Mouse (Mus musculus) thymus, postnatal 10 days (tissue): ENCODE measurements at regions not wholly inside any gene's neighbourhood (a gene's known extent, or its start where the extent isn't known, plus 50 kb on each side); places are given as distances from the start of the nearest gene placed in this dataset.
A peak's percentile ranks its signal among the peaks of the same experiment; 100 is the strongest.

Experiments used
- DNase-seq, 2 experiments: peaks; one replicate each; pipeline ENCODE4 v3.0.0; 2021; ENCODE audit warnings: low spot score in 2 of 2

DNA sequence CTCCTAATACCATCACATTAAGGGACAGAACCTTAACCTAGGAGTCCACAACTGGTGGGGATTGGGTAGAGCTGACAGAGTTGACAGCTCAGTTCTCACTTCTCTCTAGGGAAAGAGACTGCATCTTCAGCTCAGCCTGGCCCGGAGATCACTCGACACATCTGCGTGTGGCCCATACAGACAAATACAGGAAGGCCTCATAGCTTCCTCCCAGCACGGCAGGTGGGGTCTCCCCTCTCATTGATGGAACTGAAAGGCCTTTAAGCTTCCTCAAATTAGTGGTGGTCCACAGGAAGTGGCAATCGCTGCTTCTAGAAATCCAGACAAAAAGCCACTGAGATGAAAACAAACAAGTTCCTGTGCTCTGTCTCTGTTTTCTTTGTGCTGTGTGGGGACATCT, 83.4 kb upstream of the Cxcr4 start:
- peak in 1 of 2 experiments; percentile 11 for DNase-seq

GRCm38 (mm10) chr1:128672306-128672705, 80.2 kb upstream of the Cxcr4 start:
- no peak for DNase-seq

GRCm38 (mm10) chr1:128671495-128671894, 79.4 kb upstream of the Cxcr4 start:
- no peak for DNase-seq

- no peak for DNase-seq
Observed at GRCm38 (mm10) chr1:128671016-128671415, 78.9 kb upstream of the Cxcr4 start.

- no peak for DNase-seq
Observed at GRCm38 (mm10) chr1:128669241-128669666, 77.2 kb upstream of the Cxcr4 start.

DNA sequence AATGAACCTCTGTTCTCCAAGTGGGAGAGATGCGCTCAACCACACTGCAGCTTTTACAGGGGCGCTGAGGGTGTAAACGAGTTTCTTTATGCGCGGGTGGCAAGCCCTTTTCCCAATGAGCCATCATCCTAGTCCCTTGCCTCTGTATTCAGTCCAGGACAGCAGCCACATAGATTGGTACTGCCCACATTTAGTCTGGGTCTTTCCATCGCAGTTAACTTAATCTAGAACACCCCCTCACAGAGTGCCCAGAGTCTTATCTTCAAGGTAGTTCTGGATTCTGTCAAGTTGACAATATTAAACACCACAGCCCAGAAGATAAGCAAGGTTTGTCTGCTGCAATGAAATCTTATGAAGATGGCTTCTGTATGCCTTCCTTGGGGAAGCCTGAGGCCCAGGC, 76.6 kb upstream of the Cxcr4 start:
- no peak for DNase-seq

- DNase-seq = peak; percentile 14 to 30
Observed at GRCm38 (mm10) chr1:128667121-128667762, 75.1 kb upstream of the Cxcr4 start.

DNA sequence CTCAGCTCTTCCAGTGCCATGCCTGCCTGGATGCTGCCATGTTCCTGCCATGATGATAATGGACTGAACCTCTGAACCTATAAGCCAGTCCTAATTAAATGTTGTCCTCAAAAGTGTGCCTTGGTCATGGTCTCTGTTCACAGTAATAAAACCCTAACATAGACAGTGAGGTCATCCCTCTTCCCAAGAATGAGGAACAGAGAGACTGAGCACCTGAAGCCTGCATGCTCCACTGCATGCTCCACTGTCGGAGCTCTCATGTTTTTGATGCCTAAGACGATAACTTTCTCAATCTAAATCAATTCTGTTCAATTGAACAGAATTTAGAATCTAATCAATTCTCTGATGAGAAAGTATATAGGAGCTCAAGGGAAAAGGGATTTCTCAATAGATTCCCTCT, 71.1 kb upstream of the Cxcr4 start:
- DNase-seq = no peak

DNA sequence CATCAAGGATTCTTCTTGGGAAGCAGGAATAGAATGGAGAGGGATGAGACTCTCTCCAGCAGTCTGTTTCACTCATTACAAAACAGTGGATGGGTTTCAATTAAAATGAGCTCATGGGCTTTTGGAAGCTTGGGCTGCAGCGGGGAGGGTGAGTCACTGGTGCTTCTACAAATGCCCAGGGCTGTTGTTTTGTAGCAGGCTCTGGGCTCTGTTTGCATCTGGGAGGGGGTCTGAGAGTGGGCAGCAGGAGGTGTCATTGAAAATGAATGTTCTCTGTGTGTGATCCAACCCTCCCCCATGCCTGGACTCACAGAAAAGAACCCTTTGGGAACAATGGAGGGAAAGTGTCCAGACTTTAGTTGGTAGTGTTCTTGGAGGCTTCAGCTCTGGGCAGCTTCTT, 67.8 kb upstream of the Cxcr4 start:
- DNase-seq = no peak

GRCm38 (mm10) chr1:128658802-128659201, 66.7 kb upstream of the Cxcr4 start:
- DNase-seq = no peak

DNA sequence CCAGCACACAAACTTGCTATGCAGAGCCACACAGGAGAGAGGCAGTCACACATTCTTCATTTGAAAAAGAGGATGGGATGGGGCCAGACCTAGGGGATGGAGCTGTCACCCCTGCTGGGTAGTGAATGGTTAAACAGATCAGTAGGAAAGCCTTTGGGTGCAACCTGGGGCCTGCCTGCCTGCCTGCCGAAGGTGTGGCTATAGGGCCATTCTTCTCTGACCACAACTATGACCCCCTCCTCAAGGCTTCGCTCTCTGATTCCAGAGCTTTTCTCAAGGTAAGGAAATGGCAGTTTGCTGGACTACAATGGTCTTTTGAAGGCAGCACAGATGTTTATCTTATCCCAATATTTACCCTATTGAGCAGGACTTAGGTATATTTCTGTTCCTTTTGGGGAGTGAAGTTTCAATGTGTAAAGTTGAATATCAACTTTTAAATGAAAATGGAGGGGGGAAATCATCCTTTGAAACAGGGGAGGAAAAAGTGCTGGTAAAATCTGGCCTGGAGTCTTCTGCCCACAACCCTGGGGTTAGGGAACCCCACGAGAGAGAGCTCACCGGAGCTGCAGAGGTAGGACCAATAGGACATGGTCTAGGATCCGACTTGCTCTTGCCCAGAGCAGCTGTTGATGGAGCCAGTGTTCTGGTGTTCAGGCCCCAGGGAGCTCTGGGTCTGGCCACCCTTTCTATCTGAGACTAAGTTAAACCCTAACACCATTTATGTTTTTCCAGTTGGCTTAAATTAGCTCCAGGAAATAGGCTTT, 62.2 kb upstream of the Cxcr4 start:
- no peak for DNase-seq

GRCm38 (mm10) chr1:128650596-128650995, 58.5 kb upstream of the Cxcr4 start:
- no peak for DNase-seq

GRCm38 (mm10) chr1:128649490-128650178, 57.5 kb upstream of the Cxcr4 start:
- DNase-seq = no peak

DNA sequence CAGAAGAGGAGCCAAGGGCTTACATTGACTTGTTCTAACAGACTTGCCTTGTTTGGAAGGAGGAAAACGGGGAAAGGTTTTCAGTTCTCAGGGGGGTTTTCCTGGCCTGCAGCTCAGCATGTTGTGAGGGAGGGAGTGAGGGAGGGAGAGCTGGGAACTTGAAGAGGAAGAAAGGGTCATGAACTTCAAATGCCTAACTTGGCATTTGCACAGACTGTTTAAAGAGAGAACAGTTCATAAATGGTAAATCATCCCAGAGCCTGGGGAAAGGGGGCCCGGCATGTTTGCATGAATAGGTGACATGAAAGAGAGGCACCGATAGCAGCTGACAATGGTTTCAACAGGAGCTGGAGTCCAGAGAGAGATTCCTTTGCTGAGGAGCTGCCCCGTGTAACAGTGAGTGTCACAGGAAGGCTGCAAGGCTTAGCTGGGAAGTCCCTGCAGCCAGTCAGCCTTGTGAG, 51.3 kb upstream of the Cxcr4 start:
- no peak for DNase-seq

DNA sequence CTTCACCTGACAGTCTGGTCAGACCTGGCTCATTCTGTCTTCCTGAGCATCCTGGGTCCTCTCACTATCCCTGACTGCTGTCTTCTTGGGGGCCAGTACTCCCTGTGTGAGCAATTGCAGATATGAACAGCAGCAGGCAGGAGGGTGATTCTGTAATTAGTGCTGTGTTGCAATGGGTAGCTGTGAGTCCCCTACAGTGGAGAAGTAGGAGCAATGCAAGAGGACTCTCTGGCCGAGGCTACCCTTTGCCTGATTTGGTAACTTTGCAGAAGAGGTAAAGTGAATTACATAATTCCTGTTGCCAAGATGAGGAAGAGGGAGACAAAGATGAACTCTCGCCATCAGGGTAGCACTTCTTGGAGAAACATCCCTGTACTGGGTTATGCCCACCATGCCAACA, 50.1 kb upstream of the Cxcr4 start:
- no peak for DNase-seq
